Mouse (Mus musculus): Measurements from ENCODE around the gene Zdhhc20.
"Not testable (repeated sequence)": the region's sequence is repeated elsewhere in the genome, so short reads cannot be mapped to it uniquely, and the experiment has no call there.

Zdhhc20 gene

GRCm38 (mm10) chr14:57889541-57890010 is 500 bp downstream of the Zdhhc20 start:
- DNase-seq (ENCODE audit: low spot score in 2 of 2): peak in 1 of 2 experiments; percentile 42

GRCm38 (mm10) chr14:57887171-57887570 is 2.9 kb downstream of the Zdhhc20 start:
- DNase-seq (ENCODE audit: low spot score in 2 of 2): no peak

GRCm38 (mm10) chr14:57886032-57886431 is 4.0 kb downstream of the Zdhhc20 start:
- no peak for DNase-seq (ENCODE audit: low spot score in 2 of 2)

- DNase-seq (ENCODE audit: low spot score in 2 of 2): no peak
Observed at GRCm38 (mm10) chr14:57883341-57883740, 6.7 kb downstream of the Zdhhc20 start.

DNA sequence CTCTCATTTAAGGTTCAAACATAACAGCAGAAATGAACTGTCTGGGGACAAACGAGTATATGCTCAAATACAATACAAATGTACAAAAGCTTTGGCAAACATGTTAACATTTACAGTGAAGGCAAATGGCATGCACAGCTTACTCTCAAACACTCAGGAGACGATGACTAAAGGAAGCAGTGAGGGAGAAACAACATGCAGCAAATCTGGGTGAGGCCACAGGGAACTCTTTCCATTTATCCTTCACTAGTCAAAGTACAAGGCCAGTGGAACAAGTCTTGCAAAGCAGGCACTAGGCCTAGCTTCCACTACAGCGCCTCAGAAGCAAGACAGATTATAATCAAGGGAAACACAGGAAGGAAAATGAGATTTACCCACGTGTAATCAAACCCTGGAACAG is 7.4 kb downstream of the Zdhhc20 start:
- no peak for DNase-seq (ENCODE audit: low spot score in 2 of 2)

DNA sequence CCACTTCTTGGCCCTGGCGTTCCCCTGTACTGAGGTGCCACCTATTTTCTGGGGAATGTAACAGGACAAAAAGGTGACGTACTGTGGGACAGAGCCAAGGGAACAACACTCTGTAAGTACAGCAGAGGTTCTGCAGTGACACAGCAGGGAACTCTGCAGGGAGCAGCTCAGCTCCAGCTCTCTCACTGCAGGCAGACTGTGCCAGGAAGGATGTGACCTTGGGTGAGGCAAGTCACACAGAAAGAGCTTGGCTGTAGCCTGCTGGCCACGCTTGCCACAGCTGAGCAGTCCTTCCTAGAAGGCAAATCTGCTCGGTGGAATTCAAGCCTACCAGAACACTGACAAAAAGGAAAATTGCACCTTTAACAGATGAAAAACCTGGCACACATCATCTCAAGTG is 8.3 kb downstream of the Zdhhc20 start:
- no peak for DNase-seq (ENCODE audit: low spot score in 2 of 2)

- DNase-seq (ENCODE audit: low spot score in 2 of 2): no peak
Observed at GRCm38 (mm10) chr14:57881074-57881473, 9.0 kb downstream of the Zdhhc20 start.

DNA sequence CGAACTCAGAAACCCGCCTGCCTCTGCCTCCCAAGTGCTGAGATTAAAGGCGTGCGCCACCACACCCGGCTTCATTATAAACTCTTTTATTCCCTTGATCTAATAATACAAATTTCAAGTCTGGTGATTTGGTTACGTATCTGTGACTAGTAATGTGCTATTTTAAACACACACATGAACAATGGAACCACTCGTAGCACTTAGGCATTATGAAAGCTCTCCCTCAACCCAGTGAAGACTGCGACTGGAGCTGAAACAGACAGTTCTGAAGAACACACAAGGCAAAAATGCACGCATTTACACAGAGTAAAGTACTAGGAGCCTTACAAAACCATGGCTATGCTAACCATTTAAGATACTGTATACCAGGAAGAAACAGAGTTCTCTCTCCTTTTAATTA is 12.2 kb downstream of the Zdhhc20 start:
- DNase-seq (ENCODE audit: low spot score in 2 of 2): no peak

DNA sequence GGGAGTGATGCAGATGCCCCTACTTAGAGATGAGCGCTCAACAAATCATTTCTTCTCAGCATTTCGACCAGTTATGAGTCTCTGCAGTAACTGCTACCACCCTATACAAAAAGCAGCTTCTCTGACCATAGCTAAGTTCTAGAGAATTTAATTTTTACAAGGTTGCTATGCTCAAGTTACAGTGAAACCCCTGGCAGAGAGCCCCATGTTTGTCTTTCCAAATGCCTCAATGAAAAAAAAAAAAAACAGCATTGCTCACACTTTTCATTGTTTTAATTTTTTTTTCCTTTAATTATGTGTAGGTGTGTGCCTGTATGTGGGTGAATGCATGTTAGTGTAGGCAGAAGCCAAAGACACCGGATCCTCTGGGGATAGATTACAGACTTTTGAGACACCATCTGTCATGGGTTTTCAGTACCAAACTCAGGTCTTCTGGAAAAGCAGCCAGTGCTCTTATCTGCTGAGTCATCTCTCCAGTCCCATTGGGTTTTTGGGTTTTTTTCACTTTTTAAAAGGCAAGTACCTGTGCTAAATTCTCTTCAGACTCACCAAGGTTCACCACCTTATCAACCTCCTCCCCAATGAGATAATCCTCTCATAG is 23.3 kb downstream of the Zdhhc20 start:
- DNase-seq (ENCODE audit: low spot score in 2 of 2): no peak

DNA sequence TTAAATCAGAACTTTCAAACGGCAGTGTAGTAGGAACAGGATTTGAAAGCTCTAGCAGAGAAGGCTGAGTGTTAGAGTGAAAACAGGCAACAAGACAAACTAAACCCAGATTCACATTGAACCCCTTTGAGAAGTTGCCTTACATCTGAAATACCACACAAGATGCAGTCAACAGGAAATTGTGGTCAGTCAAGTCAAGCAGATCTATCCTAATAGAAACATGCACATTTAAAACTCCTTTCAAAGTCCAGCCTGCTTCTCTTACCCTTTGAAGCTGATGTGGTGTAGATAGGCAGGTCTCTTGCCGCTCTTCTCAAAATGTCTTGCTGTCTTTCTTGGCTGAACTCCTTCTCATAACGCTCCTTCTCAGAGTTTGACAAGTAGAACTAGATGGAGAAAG is 24.8 kb downstream of the Zdhhc20 start:
- DNase-seq (ENCODE audit: low spot score in 2 of 2): no peak

DNA sequence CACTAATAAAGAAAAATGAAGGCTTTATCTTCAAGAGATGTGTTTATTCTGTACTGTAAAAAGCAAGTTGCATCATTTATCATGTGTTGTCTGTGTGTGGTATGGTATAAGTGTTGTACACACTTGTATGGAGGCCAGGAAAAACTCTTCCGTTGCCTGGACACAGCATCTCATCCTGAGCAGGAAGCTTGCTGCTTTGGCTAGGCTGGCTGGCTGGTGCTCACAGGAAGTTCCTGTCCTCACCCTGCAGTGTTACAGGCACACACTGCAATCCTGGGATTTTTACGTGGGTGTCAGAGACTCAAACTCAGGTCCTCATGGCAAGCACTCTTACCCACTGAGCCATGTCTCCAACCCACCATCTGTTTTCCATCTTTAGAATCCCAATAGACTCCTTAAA is 26.9 kb downstream of the Zdhhc20 start:
- no peak for DNase-seq (ENCODE audit: low spot score in 2 of 2)

GRCm38 (mm10) chr14:57861987-57862412 is 28.1 kb downstream of the Zdhhc20 start:
- no peak for DNase-seq (ENCODE audit: low spot score in 2 of 2)

GRCm38 (mm10) chr14:57859520-57859919 is 30.6 kb downstream of the Zdhhc20 start:
- DNase-seq (ENCODE audit: low spot score in 2 of 2): no peak

DNA sequence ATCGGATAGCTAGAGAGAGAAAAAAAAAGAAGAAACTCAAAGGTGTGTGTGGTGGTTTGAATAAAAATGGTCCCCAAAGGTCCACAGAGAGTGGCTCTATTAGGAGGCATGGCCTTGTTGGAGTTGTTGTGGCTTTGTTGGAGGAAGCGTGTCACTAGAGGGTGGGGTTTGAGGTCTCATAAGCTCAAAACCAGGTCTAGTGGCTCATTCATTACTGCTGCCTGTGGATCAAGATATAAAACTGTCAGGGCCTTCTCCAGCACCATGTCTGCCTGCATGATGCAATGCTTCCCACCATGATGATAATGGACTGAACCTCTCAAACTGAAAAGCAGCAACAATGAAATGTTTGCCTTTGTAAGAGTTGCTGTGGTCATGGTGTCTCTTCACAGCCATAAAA is 31.5 kb downstream of the Zdhhc20 start:
- DNase-seq (ENCODE audit: low spot score in 2 of 2): no peak

GRCm38 (mm10) chr14:57856037-57856436 is 34.0 kb downstream of the Zdhhc20 start:
- DNase-seq (ENCODE audit: low spot score in 2 of 2): not testable (repeated sequence)

- no peak for DNase-seq (ENCODE audit: low spot score in 2 of 2)
Observed at GRCm38 (mm10) chr14:57852961-57853360, 37.1 kb downstream of the Zdhhc20 start.

GRCm38 (mm10) chr14:57850330-57850729 is 39.7 kb downstream of the Zdhhc20 start:
- no peak for DNase-seq (ENCODE audit: low spot score in 2 of 2)

GRCm38 (mm10) chr14:57848646-57849045 is 41.4 kb downstream of the Zdhhc20 start:
- DNase-seq (ENCODE audit: low spot score in 2 of 2): no peak

DNA sequence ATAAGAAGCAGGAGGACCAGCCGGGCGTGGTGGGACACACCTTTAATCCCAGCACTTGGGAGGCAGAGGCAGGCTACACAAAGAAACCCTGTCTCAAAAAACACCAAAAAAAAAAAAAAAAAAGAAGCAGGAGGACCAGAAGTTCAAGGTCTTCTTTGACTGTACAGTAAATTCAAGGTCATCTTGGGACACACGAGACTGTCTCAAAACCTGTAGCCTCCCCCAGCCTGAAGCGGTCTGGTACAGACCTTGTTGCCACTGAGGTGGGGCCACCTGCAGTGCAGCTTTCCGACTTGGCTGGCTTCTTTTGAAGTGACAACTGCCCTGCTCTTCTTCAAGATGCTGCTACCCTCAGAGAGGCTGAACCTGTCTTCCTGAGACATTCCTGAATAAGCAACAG is 42.0 kb downstream of the Zdhhc20 start:
- DNase-seq (ENCODE audit: low spot score in 2 of 2): not testable (repeated sequence)

- no peak for DNase-seq (ENCODE audit: low spot score in 2 of 2)
Observed at GRCm38 (mm10) chr14:57844535-57844934, 45.5 kb downstream of the Zdhhc20 start.

- DNase-seq (ENCODE audit: low spot score in 2 of 2): no peak
Observed at GRCm38 (mm10) chr14:57835157-57835556, 54.9 kb downstream of the Zdhhc20 start.

DNA sequence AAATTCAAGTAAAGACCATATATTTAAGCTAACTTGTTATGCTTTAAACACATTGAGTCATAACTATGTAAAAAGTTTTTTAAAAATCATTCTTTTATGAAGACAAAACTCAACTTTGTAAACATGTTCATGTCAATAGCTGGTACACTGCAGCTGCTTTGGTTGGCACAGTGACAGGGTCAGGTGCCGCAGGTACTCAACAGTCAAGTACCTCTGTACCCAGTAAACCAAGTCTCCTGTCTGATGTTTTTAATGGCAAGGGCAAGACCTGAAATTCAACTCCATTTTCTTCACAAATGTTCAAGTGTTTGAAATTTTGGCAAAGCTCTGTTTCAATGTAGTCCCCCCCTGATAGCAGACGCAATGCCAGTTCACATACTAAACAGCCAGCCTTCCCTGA is 56.5 kb downstream of the Zdhhc20 start:
- DNase-seq (ENCODE audit: low spot score in 2 of 2): no peak

DNA sequence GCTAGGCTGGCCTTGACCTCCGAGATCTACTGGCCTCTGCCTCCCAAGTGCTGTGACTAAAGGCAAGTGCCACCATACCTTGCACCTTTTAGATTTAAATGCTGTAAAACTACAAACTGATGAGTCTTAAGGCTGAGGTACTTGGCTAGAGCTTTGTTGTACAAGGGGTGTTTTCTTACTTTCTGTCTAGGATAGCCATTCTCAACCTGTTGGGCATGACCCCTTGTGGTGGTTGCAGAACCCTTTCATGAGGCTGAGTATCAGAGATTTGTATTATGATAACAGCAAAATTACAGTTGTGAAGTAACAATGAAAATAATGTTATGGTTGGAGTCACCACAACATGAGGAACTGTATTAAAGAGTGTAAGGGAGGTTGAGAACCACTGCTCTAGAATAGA is 62.8 kb downstream of the Zdhhc20 start:
- DNase-seq (ENCODE audit: low spot score in 2 of 2): no peak
